Mouse (Mus musculus) heart, postnatal 0 days (tissue): Measurements from ENCODE around the gene Baz2b. TPM values are rescaled to one million over a fixed set of nuclear protein-coding genes. Genes with fewer than 3 reads are reported as not detected.

ENCODE experiments used
- ATAC-seq: fragments of 200-750 bp; cut with Nextera tagmentation; 2 replicates; pipeline ENCODE4 v1.8.0; 2017; ENCODE audit warnings: low read depth, moderate number of reproducible peaks, moderate library complexity; ENCODE audit not compliant: insufficient read depth
- DNase-seq: peaks from one replicate; pipeline ENCODE4 v3.0.0-alpha.2; 2016; ENCODE audit warnings: low spot score
- H3K27ac ChIP-seq: fragments of 300-500 bp; sonication (generic); 2 replicates; pipeline ENCODE4 v1.5.1; 2014; ENCODE audit warnings: low read depth, mild to moderate bottlenecking
- H3K27me3 ChIP-seq: fragments of 300-500 bp; sonication (generic); 2 replicates; pipeline ENCODE4 v1.6.1; 2014; ENCODE audit warnings: low read length, mixed read lengths; ENCODE audit not compliant: control insufficient read depth, insufficient read depth
- H3K36me3 ChIP-seq: fragments of 300-500 bp; sonication (generic); replicated peaks from 2 replicates; pipeline ENCODE4 v1.6.1; 2014; ENCODE audit warnings: low read length, mixed read lengths; ENCODE audit not compliant: control insufficient read depth, insufficient read depth
- H3K4me1 ChIP-seq: fragments of 300-500 bp; sonication (generic); 2 replicates; pipeline ENCODE4 v1.6.1; 2014; ENCODE audit warnings: antibody characterized with exemption; ENCODE audit not compliant: control insufficient read depth, insufficient read depth
- H3K4me2 ChIP-seq: fragments of 300-500 bp; sonication (generic); 2 replicates; pipeline ENCODE4 v1.6.1; 2014; ENCODE audit warnings: low read depth, mild to moderate bottlenecking, low read length, moderate library complexity
- H3K4me3 ChIP-seq: fragments of 300-500 bp; sonication (generic); 2 replicates; pipeline ENCODE4 v1.5.1; 2014; ENCODE audit warnings: low read depth, low read length
- H3K9ac ChIP-seq: fragments of 300-500 bp; sonication (generic); replicated peaks from 2 replicates; pipeline ENCODE4 v1.6.1; 2014; ENCODE audit warnings: low read depth, low read length, mixed read lengths
- H3K9me3 ChIP-seq: fragments of 300-500 bp; sonication (generic); replicated peaks from 2 replicates; pipeline ENCODE4 v1.6.1; 2016; ENCODE audit warnings: low read length; ENCODE audit not compliant: control insufficient read depth
- CTCF ChIP-seq: IDR thresholded peaks from 2 replicates; pipeline ENCODE4 v1.5.1; 2016; ENCODE audit warnings: antibody characterized with exemption, control low read depth, low read depth
- EP300 ChIP-seq: IDR thresholded peaks from 2 replicates; pipeline ENCODE4 v1.6.1; 2016; ENCODE audit warnings: antibody characterized with exemption, low read depth
- WGBS: fragments of 180-500 bp; shearing (Covaris S2); extraction: QIAGEN DNeasy Blood & Tissue Kit; methylation state at CpG from one replicate; pipeline ENCODE4 v1.1.7; 2014; 5-methylcytosine and 5-hydroxymethylcytosine counted together
- polyA plus RNA-seq: library from polyadenylated mRNA; unstranded; fragments of >200 nt; fragmentation: Nextera tagmentation; extraction: Ambion mirVana; gene quantifications from 2 replicates; pipeline ENCODE4 v1.2.1, GENCODE M21; 2015
- total RNA-seq: library from RNA; depleted of rRNA; stranded (reverse); fragments of >200 nt; gene quantifications from 2 replicates; pipeline ENCODE4 v1.2.3, GENCODE M21; 2014; ENCODE audit warnings: low replicate concordance

The Baz2b gene
- total and polyA plus RNA-seq, 2 experiments from 2014 or later: 40.3 to 46.2 TPM

DNA sequence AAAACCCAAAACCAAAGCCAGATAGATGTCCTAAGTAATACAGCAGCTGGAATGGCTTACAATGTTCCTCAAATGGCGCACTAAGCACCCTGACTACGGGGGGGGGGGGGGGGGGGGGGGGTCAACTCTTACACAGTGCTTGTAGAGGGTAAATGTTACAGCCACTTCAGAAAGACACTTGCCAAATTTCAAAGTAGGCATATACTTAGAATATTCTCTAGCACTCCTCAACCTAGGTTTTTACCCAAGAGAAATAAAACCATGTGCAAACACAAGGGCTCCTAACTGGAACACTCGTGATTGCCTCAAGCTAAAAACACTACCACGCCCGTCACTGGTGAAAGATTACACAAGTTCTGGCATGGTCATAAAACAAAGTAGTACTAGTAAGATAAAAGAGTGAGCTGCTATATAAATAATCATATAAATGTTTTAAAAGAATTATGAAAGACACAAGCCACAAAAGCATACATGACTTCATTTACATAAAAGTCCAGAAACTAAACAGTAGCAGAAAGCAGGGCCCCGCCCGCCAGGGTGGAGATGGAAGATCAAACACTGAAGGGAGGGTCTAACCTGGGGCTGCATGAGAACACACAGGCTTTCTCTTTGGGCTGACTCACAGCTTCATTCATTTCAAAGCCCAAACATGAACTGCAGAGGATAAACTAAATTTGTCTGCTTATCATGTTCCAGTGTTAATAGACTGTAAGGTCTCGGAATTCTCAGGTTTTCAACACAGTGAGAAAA, 212.0 kb downstream of the Baz2b start:
- H3K36me3 ChIP-seq: peaks cover 9% of the 10 kb centered on the region; the same call in 1 of the 2 replicates
- H3K4me1 ChIP-seq: 0 out of 2 replicates have a peak, but pooled peaks cover 4% of the 10 kb centered on the region
- TF ChIP-seq EP300 (no peak), CTCF (no peak)
- no peak overlapping the region for H3K9ac ChIP-seq
- DNase-seq: no peak
- no peaks in the 10 kb centered on the region for H3K27me3 ChIP-seq
- H3K27ac ChIP-seq: no peak overlapping the region
- WGBS: 82% methylated on average over 8 of the region's 8 CpGs
- H3K4me2 ChIP-seq: no peak overlapping the region
- no peak overlapping the region for H3K4me3 ChIP-seq
- no peak for ATAC-seq
- no peaks in the 10 kb centered on the region for H3K9me3 ChIP-seq

- no peak overlapping the region for H3K4me3 ChIP-seq
- H3K36me3 ChIP-seq: 0 out of 2 replicates have a peak, but pooled peaks cover 4% of the 10 kb centered on the region
- 0 out of 2 replicates have a peak, but pooled peaks cover 4% of the 10 kb centered on the region for H3K4me1 ChIP-seq
- no peaks in the 10 kb centered on the region for H3K27me3 ChIP-seq
- 94% methylated on average over 5 of the region's 5 CpGs for WGBS
- H3K27ac ChIP-seq: no peak overlapping the region
- H3K4me2 ChIP-seq: no peak overlapping the region
- DNase-seq (no peak), ATAC-seq (no peak)
- H3K9ac ChIP-seq: no peak overlapping the region
- no peaks in the 10 kb centered on the region for H3K9me3 ChIP-seq
- TF ChIP-seq CTCF (no peak), EP300 (no peak)
Measured at GRCm38 (mm10) chr2:59996911-59997310, 212.7 kb downstream of the Baz2b start.

DNA sequence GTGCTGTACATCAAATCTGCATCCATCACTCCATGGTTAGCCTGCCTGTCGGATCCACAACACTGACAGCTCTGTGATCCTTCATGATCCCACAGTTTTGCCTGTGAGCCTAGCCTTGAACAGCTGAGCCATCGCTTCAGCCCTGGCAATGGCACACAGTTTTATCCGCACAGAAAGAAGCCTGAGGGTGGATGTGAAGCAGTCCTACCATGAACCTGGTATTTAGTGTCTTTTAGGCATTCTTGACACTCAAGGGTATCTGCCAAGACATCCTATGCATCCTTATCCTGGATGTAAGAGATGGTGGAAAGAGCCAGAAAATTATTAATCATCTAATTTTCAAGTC, 216.5 kb downstream of the Baz2b start:
- ATAC-seq: no peak
- Histone ChIP-seq H3K36me3 (no peaks in the 10 kb centered on the region), H3K4me1 (peaks cover 14% of the 10 kb centered on the region), H3K4me2 (no peak overlapping the region), H3K27me3 (no peaks in the 10 kb centered on the region), H3K4me3 (no peak overlapping the region), H3K27ac (no peak overlapping the region), H3K9me3 (no peaks in the 10 kb centered on the region), H3K9ac (no peak overlapping the region)
- no peak for DNase-seq
- WGBS: 75% methylated on average over 3 of the region's 3 CpGs
- TF ChIP-seq EP300 (no peak), CTCF (no peak)

DNA sequence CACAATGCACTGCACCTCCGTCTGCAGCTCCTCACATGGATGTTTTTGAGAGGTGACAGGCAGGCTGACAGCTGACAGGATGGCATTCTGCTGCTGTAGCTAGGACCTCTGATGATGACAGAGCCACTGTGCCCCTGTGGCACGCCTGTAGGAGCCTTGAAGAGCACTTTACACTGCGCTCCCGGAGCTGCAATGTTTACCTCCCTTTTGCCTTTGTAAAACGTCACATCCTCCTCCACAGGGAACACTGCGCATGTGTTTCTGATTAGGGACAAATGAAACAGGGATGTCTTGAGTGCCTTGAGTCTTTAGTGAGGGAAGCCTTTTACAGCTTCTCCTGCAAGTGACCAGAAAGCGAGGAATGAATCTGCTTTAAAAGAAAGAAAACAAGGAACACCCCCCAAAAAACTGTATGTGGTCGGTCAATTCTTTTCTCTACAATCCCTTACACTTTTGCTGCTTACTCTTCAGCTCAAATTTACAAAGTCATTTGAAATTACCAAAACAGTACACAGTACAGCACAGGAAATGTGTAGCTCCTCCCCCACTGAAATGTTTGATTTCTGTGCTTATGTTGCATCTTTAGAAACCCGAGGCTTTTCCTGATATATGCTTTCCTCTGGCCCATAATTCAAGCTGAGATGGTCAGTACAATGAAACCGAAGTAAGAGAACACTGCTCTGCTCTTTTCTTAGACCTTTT, 217.0 kb downstream of the Baz2b start:
- no peak overlapping the region for H3K4me2 ChIP-seq
- no peaks in the 10 kb centered on the region for H3K27me3 ChIP-seq
- H3K4me1 ChIP-seq: peaks cover 10% of the 10 kb centered on the region
- H3K4me3 ChIP-seq: no peak overlapping the region
- no peak for DNase-seq
- no peak overlapping the region for H3K27ac ChIP-seq
- no peaks in the 10 kb centered on the region for H3K9me3 ChIP-seq
- TF ChIP-seq EP300: no peak
- no peak for TF ChIP-seq CTCF
- no peak overlapping the region for H3K9ac ChIP-seq
- no peak for ATAC-seq
- H3K36me3 ChIP-seq: no peaks in the 10 kb centered on the region
- 53% methylated on average over 10 of the region's 10 CpGs for WGBS

GRCm38 (mm10) chr2:59991775-59992174, 217.9 kb downstream of the Baz2b start:
- Histone ChIP-seq H3K9ac (no peak overlapping the region), H3K4me2 (no peak overlapping the region)

More at GRCm38 (mm10) chr2:59991775-59992174, 217.9 kb downstream of the Baz2b start:
- H3K36me3 ChIP-seq: no peaks in the 10 kb centered on the region
- no peak for ATAC-seq
- no peak overlapping the region for H3K27ac ChIP-seq
- no peaks in the 10 kb centered on the region for H3K9me3 ChIP-seq
- no peak overlapping the region for H3K4me3 ChIP-seq
- H3K27me3 ChIP-seq: no peaks in the 10 kb centered on the region
- H3K4me1 ChIP-seq: peaks cover 9% of the 10 kb centered on the region
- DNase-seq: no peak
- no peak for TF ChIP-seq EP300
- no peak for TF ChIP-seq CTCF
